Mouse (Mus musculus): ENCODE data around the gene Limd2. TPM values are rescaled to one million over a fixed set of nuclear protein-coding genes. Genes with fewer than 3 reads are reported as not detected.

Gene Limd2
- polyA plus RNA-seq, 1 experiment from 2014 or later = 34.6 TPM

DNA sequence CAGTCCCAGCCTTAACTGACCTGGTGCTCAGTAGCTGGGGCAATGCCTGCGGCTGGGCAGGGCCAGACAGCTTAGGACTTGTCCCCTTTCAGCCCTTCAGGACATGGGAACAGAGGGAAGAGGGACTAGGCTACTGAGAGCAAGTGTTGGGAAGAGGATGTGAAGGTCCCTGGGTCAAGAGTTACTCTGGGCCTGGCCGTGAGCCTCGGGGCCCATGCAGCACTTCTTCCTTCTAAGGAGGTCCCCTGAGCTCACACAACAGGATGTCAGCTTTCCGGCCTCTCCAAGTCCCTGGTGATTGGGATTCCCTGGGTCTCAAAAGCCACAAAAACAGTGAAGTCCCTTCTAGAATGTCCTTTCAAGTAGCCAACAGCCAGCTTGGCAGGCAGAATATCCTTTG, 2.9 kb upstream of the Limd2 start:
- no peak for ATAC-seq
- Histone ChIP-seq H3K27ac (ENCODE audit: low read depth, low read length) (no peak overlapping the region), H3K4me3 (ENCODE audit: low read depth, low read length) (no peak overlapping the region), H3K27me3 (replicated peaks; ENCODE audit: control insufficient read depth, insufficient read depth, low read length) (no peaks in the 10 kb centered on the region), H3K4me2 (replicated peaks; ENCODE audit: low read depth) (no peak overlapping the region), H3K4me1 (replicated peaks; ENCODE audit: control insufficient read depth, insufficient read depth, low read length) (no peaks in the 10 kb centered on the region), H3K36me3 (ENCODE audit: control insufficient read depth, insufficient read depth) (peaks cover 18% of the 10 kb centered on the region; the same call in 1 of the 2 replicates), H3K9me3 (ENCODE audit: control insufficient read depth) (no peaks in the 10 kb centered on the region), H3K9ac (ENCODE audit: low read depth, low read length) (no peak overlapping the region)
- no peak for TF ChIP-seq CTCF (IDR thresholded peaks at IDR 0.05; ENCODE audit: low read depth)
- WGBS = 75% methylated on average over 4 of the region's 4 CpGs

DNA sequence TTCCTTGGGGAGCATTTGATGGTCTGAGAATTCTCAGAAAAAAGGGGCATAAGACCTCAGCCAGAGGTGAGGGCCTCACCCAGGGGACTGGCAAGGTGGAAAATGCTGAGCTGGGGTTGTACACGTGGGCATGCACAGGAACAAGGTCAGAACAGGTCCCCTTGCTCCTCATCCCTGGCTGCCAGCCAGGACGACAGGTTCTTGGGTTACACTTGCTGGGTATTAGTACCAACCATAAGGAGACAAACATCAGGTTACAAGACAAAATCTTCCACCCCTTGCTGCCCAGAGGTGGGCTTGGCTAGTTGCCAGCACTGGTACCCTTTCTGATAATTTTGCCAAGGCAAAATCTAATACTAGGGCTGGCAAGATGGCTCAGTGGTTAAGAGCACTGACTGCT, 1.6 kb upstream of the Limd2 start:
- WGBS = 83% methylated on average over 2 of the region's 2 CpGs
- no peak for TF ChIP-seq CTCF (IDR thresholded peaks at IDR 0.05; ENCODE audit: low read depth)
- H3K27me3 ChIP-seq (replicated peaks; ENCODE audit: control insufficient read depth, insufficient read depth, low read length) = no peaks in the 10 kb centered on the region
- no peak overlapping the region for H3K9ac ChIP-seq (ENCODE audit: low read depth, low read length)
- no peaks in the 10 kb centered on the region for H3K9me3 ChIP-seq (ENCODE audit: control insufficient read depth)
- ATAC-seq = no peak
- peaks cover 14% of the 10 kb centered on the region; the same call in 1 of the 2 replicates for H3K36me3 ChIP-seq (ENCODE audit: control insufficient read depth, insufficient read depth)
- H3K27ac ChIP-seq (ENCODE audit: low read depth, low read length) = no peak overlapping the region
- H3K4me3 ChIP-seq (ENCODE audit: low read depth, low read length) = no peak overlapping the region
- no peak overlapping the region for H3K4me2 ChIP-seq (replicated peaks; ENCODE audit: low read depth)
- no peaks in the 10 kb centered on the region for H3K4me1 ChIP-seq (replicated peaks; ENCODE audit: control insufficient read depth, insufficient read depth, low read length)

DNA sequence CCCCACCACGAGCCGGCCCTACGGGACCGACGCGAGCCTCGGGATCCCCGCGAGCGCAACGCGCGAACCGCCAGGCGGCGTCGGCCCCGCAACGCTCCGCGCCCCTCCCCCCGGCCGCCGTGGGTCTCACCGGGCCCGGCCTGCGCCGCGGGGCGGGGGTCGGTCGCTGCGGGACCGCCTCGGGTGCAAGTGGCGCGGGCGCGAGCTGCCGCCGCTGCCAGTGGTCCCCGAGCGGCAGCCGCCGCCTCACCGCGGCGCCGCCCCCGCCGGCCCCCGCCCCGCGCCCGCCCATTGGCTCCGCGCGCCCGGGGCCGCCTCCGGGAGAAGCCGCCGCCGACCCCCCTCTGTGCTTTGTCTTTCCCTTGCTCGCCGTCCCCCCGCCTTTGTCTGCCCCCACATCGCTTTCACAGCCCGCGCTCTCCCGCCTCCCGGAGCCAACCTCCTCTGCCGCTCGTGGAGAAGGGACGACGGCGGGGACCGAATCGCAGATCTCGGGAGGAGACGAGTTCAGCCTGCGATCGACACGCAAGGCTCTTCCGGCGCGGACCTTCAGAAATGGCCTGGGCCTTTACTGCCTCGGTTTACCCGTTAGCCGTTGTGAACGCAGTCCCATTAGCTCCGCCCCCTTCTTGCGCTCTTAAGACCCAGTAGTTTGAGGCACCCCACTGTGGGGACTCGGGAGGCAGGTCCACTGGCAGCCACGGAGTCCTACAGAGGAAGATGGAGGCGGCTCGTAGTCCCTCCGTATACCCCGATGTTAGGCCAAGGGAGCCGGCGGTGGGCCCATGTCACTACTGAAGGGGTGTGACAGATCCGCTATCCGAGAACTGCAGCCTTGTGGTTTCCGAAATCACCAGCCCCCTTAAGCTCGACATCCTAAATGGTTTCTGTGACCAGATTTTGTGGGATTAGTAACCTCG, 479 bp downstream of the Limd2 start:
- Histone ChIP-seq H3K27ac (ENCODE audit: low read depth, low read length) (peak overlapping the region; percentile 71), H3K9ac (ENCODE audit: low read depth, low read length) (peak overlapping the region; percentile 71), H3K27me3 (replicated peaks; ENCODE audit: control insufficient read depth, insufficient read depth, low read length) (no peaks in the 10 kb centered on the region), H3K4me1 (replicated peaks; ENCODE audit: control insufficient read depth, insufficient read depth, low read length) (no peaks in the 10 kb centered on the region), H3K36me3 (ENCODE audit: control insufficient read depth, insufficient read depth) (peaks cover 32% of the 10 kb centered on the region), H3K4me3 (ENCODE audit: low read depth, low read length) (peak overlapping the region; percentile 67), H3K4me2 (replicated peaks; ENCODE audit: low read depth) (peak overlapping the region; percentile 89), H3K9me3 (ENCODE audit: control insufficient read depth) (no peaks in the 10 kb centered on the region)
- peak; percentile 48 for ATAC-seq
- peak; percentile 48 for TF ChIP-seq CTCF (IDR thresholded peaks at IDR 0.05; ENCODE audit: low read depth)
- WGBS = 1% methylated on average over 76 of the region's 106 CpGs

- peak overlapping the region; percentile 71 for H3K9ac ChIP-seq (ENCODE audit: low read depth, low read length)
- H3K9me3 ChIP-seq (ENCODE audit: control insufficient read depth) = no peaks in the 10 kb centered on the region
- peak; percentile 12; the same call in 1 of the 2 replicates for ATAC-seq
- no peaks in the 10 kb centered on the region for H3K4me1 ChIP-seq (replicated peaks; ENCODE audit: control insufficient read depth, insufficient read depth, low read length)
- no peaks in the 10 kb centered on the region for H3K27me3 ChIP-seq (replicated peaks; ENCODE audit: control insufficient read depth, insufficient read depth, low read length)
- H3K27ac ChIP-seq (ENCODE audit: low read depth, low read length) = peak overlapping the region; percentile 71
- H3K4me2 ChIP-seq (replicated peaks; ENCODE audit: low read depth) = peak overlapping the region; percentile 89
- TF ChIP-seq CTCF (IDR thresholded peaks at IDR 0.05; ENCODE audit: low read depth) = no peak
- peak overlapping the region; percentile 67 for H3K4me3 ChIP-seq (ENCODE audit: low read depth, low read length)
- peaks cover 35% of the 10 kb centered on the region for H3K36me3 ChIP-seq (ENCODE audit: control insufficient read depth, insufficient read depth)
- 3% methylated on average over 13 of the region's 25 CpGs for WGBS
These were observed 1.3 kb downstream of the Limd2 start for GRCm38 (mm10) chr11:106159216-106159920.

DNA sequence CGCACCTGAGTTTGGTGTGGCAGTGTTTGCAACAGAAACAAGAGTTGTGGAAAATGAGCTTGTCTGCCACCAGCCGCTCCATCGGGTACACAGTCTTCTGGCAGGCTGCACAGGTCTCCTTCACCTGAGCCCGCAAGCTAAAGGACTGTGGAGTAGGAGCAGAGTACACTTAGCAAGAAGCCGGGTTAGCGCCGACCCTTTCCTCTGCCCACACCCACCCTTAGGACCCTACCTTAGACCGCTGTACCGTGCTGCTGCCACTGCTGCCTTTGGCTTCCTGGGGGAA, 1.8 kb downstream of the Limd2 start:
- H3K4me1 ChIP-seq (replicated peaks; ENCODE audit: control insufficient read depth, insufficient read depth, low read length) = no peaks in the 10 kb centered on the region
- no peak overlapping the region for H3K27ac ChIP-seq (ENCODE audit: low read depth, low read length)
- WGBS = 35% methylated on average over 9 of the region's 9 CpGs
- no peak for ATAC-seq
- peak overlapping the region; percentile 67 for H3K4me3 ChIP-seq (ENCODE audit: low read depth, low read length)
- no peaks in the 10 kb centered on the region for H3K9me3 ChIP-seq (ENCODE audit: control insufficient read depth)
- no peak for TF ChIP-seq CTCF (IDR thresholded peaks at IDR 0.05; ENCODE audit: low read depth)
- peaks cover 35% of the 10 kb centered on the region for H3K36me3 ChIP-seq (ENCODE audit: control insufficient read depth, insufficient read depth)
- peak overlapping the region; percentile 71 for H3K9ac ChIP-seq (ENCODE audit: low read depth, low read length)
- peak overlapping the region; percentile 89 for H3K4me2 ChIP-seq (replicated peaks; ENCODE audit: low read depth)
- H3K27me3 ChIP-seq (replicated peaks; ENCODE audit: control insufficient read depth, insufficient read depth, low read length) = no peaks in the 10 kb centered on the region
